Mouse (Mus musculus) kidney, postnatal 10 days (tissue): Measurements from ENCODE around the gene Pmvk.
"Not testable (repeated sequence)": the region's sequence is repeated elsewhere in the genome, so short reads cannot be mapped to it uniquely, and the experiment has no call there.

Experiments
- DNase-seq: peaks from one replicate; pipeline ENCODE4 v3.0.0; 2021; ENCODE audit warnings: mixed read lengths

Gene Pmvk

DNA sequence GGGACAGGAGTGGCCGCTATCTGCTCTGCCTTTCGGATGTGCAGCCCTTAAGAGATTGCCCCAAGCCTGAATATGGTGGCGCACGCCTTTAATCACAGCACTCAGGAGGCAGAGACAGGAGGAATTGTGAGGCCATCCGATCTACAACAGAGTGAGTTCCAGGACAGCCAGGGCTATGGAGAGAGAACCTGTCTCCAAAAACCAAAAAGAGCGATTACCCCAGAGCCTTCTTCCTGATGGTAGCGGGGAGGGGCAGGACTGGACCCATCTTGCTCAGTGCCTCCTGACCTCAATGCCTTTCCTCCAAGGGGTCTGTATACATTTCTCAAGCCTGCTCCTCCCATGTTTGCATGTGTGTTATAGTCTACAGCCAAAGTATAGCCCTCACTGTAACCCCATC is 25.3 kb upstream of the Pmvk start:
- not testable (repeated sequence) for DNase-seq

DNA sequence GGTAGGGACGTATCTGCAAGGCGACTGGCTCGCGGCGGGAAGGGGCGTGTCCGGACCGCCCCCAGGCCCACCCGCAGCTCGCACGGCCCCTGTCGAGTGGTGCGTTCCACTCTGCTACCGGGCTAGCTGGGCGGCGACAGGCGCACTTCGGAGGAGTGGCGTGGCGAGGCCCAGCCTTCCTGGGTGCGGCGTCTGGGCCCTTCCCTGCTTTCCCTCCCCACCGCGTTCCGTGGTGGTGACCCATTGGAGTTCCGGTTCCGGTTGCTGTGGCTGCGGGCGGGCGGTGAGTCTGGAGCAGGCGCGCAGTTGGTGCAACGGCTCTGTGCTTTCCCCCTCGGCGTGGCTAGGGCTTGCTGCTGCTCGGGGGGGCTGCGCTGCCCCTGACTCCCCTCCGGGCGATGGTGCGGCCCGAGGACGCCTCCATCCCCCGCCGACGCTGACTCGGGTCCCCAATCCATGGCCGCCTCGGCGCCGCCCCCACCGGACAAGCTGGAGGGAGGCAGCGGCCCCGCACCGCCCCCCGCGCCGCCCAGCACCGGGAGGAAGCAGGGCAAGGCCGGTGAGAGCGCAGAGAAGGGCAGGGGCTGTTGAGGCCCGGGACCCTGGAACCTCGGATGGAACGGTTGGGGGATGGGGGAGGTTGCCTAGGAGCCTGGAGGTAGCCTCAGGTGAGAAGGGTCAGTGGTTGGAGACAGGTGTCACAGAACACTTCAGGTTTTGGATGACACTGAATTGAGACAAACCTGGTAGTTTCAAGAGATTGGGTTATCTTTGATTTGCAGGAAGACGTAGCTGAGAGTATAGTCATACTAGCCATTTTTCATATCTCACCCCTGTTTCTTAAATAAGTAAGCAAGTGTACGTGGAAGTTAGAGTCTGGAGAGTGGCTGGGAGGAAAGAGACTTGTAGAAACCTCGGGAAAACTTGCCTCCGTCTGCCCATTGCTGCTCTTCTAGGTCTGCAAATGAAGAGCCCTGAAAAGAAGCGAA is 23.9 kb upstream of the Pmvk start, which contains the start of gene Pygo2:
Gene Pygo2 (plus strand): TSS at position 44 of the 989 bp plus-strand sequence.
- DNase-seq, result peak; percentile 97

DNA sequence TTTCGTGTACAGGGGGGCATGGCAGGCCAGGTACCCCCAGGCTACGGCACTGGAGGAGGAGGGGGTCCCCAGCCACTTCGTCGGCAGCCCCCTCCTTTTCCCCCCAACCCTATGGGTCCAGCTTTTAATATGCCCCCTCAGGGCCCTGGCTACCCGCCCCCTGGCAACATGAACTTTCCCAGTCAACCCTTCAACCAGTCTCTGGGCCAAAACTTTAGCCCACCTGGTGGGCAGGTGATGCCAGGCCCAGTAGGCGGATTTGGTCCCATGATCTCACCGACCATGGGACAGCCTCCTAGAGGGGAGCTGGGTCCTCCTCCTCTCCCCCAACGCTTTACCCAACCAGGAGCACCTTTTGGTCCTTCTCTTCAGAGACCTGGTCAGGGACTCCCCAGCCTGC is 21.7 kb upstream of the Pmvk start:
- no peak for DNase-seq

DNA sequence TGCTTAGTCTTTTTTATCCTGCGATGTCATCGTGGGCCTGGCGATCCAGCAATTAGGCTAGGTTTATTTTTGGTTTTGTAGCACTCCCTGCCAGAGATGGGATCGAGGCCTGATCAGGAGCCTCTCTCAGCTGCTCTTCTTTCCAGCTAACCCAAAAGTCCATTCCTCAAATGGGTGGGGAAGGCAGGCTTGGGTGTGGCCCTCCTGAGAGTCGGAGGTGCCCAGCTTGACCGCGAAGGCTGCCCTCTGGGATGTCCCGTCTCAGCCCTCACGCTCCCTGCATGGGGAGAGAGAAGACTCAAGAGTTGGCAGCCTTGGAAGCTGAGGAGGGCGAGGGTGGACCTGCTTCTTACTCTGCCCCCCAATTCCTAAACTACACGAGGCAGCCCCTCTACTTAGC is 19.8 kb upstream of the Pmvk start:
- DNase-seq, result no peak

DNA sequence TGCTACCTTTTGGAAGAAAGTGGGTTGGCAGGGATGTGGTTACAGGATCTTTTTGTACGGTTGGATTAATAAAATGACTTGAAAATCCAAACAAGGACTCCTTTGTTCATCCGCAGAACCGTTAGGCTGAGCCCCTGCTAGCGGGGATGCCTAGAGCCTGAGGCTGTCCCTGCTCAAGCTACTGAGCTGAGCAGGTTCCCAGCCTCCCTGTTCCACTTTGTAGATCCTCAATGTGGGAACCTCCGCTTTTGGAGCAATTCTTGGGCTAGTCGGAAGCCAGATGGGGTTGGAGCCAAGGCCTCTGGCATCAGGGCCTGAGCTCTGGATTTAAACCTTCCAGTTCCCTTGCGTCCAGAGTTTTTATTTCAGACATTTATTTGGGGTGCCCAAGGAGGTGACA is 19.3 kb upstream of the Pmvk start:
- no peak for DNase-seq

DNA sequence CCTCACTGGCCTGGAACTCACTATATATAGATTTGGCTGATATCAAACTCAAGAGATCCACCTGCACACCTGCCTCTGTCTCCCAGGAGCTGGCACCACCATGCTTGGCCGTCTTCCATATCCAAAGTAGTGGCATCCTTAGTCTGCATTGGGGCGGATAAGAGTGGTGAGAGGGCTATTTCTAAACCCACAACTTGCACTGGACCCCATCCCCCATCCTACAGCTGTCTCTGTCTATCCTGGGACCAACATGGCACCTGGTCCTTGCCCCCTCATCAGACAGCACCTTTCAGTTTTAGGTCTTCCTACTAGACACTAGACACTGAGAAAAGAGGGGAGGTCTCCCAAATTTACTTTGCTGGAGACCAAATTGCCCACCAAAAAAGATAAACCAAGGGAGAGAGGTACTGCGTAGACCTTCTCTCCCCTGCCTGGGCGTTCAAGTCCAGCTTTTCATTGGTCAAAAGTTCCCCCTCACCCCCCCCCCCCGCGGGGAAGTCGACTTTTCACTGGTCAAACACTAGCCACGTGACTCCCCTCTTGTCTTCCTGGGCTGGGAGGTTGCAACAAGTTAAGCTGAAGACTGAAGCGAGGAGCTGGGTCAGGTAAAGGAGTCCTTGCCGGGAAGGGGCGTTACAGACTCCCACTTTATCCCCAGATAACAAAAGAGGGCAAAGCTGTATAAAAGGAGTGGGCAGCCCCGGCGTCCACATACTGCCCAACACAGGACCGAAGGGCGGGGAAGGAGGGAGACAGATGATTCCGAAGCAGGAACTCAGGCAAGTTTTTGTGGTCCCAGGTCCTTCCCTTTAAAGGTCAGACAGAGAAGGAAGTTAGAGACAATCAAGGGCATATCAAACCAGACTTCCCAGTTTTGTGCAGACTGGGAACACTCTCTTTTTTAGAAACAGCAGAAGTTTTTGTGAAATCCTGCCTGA is 17.9 kb upstream of the Pmvk start, which contains the start of gene Pbxip1:
Gene Pbxip1 (plus strand): TSS at position 531 of the 938 bp plus-strand sequence.
- DNase-seq, result peak; percentile 82

DNA sequence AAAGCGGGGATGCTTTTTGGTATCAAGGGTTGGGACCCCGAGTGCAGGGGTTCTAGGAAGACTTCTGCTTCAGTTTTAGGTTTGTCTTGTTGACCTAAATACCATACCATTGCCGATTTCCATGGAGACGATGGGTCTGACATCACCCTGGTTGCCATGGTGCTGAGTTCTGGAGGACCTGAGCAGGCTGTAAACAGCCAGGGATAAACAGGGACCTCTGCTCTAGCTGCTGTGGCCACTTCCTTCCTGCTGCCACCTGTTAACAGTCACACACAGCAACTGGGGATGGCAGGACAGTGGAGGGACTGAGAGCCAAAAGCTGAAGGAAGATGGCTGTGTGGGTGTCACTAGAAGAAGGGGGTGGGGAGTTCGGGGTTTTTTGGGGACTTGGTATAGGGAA is 17.1 kb upstream of the Pmvk start:
- peak; percentile 54 for DNase-seq

DNA sequence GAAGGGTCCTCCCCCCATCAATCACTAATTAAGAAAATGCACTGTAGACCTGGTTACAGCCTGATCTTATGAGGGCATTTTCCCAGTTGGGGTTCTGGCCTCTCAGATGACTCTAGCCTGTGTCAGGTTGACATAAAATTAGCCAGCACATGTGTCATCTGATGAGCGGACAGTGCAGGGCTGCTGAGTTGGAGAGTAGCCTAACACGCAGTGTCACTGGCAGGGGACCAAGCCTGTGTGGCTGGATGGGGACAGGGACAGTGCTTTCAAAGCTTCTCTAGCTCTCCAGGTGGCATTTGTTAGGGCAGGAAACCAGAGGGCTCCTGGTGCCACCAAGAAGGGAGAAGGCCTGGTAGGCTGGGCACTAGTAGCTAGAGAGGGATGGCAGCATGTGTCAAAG is 13.7 kb upstream of the Pmvk start:
- DNase-seq, result no peak

DNA sequence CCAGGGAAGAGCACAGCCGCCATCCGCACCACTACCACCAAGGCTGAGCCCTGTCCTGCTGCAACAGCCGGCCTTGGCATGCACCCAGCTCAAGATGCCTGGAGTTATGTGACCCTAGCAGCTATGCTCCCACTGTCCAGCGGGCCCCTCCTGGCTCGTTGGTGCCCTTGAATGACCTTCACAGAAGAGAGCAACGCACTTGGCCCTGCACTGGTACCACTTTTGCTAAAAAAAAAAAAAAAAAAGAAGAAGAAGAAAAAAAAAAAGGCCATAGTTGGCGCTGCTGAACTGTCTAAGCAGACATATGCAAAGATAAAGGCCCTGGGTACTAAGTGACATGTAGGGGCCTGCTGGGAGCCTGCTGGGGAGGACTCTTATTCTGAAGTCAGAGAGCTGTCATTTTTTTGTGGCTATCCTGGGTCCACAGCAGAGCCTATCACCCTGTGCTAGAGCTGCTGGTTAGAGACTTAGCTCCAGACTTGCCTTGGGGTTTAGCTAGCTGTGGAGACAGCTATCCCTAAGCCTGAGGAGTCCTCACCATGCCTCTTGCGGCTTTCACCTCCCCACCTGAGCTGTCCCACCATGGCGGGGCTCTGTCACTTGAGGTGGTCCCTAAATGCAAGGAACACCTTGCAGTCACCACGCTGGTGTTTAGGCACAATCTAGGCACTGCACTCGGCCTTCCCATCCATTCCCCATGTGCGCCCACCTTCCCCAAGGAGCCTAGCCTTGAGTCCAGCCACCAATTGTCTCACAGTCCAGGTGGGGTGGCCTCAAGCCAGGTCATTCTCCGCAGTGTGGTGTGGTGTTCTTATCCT is 5.4 kb upstream of the Pmvk start:
- peak; percentile 82 for DNase-seq

DNA sequence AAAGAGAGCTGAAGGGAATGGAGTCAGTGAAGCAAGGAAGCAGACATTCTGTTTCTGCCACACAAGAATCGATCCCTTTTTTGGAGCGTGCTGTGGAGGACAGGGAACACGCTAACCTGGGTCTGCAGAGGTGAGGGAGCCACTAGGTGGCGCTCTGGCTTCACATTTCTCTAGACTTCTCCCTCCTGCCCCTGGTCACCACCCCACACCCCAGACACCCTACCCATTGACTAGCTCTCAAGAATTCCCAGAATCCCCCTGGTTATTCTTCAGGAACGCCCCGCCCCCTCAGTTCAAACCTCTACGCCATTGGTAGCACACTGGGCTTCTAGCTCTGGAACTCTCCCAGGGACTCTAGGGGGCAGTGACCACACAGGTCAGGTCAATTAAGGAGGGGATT is 4.8 kb upstream of the Pmvk start:
- DNase-seq, result peak; percentile 85

DNA sequence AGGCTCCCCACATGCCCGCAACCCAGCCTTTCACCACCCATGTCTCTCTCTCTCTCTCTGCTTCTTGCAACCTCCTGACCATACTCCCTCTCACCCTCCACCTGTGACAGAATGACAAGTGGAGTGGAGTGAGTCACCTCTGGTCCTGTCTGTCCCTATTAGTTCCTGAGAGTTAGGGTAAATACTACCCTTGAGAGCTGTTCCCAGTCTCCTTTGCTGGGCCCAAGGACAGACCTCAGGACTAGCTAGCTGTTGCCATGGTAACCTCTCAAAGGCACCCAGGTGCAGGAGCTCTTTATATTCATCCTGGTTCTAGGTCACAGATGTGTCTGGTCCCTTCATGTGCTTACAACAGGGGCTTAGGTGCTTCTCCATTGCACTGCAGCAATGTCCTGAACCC is 2.4 kb upstream of the Pmvk start:
- DNase-seq, result no peak

DNA sequence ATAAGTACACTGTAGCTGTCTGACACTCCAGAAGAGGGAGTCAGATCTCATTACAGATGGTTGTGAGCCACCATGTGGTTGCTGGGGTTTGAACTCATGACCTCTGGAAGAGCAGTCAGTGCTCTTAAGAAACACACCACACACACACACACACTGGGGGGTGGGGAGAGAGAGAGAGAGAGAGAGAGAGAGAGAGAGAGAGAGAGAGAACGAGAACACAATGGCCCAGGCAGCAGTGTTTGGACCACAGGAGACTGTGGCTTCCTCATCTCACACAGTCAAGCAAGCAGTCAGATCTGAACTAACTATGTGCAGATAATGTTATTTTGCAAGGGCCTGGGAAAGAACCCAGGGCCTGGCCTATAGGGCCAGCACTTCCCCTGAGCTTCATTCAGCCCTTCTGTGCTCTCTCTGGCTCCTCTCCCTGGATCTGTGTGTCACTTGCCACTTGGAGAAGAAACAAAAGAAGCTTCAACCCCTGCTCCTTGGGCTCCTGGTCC is 1.5 kb downstream of the Pmvk start:
- DNase-seq, result no peak

DNA sequence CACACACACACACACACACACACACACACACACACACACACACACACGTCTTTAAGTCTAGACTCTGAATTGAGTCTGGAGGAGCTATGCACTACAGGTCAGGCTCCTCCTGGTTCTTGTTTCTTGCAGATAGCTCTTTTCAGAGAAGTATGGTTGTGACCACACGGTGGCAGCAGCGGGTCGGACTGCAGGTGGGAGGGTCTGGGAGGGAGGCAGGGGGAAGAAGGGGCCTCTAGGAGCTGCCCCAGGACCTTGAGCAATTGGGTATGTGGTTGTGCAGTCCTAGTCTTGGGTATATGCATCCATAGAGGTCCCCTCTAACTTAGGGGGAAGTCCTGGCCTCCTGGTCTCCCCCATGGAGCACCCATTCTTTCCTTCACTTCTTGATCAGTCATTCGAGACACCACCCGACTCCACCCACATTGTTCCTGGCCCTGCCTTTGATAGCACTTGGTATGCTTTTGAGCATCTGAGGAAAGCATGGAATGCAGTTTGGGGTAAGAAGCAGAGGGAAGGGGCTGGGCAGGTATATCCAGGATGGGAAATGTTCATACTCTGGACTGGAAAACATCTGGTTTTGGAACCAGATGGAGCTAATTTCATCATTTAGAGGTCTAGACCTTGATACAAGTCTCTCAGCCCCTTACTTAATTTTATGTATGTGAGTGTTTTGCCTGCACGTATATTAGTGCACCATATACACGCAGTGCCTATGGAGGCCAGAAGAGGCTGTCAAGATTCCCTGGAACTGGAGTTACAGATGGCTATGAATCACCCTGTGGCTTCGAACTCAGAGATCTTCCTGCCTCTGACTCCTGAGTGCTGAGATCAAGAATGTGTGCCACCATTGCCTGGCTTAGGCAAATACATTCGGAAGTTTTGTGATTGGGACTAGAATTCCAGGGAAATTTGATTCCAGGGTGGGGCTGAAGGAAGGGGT is 2.7 kb downstream of the Pmvk start:
- peak; percentile 83 for DNase-seq

DNA sequence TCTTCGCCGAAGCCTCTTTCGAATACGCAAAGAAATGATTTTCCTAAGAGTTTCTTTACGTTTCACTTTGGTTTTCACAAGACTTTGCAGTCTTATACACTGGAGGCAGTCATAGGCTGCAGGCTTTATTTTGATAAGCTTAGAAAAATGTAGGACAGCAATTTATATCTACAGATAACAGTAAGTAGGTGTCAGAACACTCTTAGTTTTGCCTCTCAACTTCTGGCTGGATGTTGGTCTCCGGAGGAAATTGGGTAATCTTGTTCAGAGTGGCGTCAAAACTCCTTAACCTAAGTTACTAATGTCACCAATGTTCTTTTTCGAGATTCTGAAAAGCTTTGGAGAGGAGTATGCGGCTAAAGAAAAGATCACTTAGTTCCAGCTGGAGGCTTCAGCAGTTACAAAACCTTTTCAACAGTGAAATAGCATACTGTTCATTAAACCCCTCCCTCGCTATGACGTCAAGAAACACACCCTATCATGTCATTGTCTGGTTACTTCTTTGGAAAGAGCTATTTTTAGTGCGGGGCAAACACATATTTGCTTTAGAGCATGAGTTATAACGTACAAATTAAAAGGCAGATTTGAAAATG is 4.1 kb downstream of the Pmvk start:
- peak; percentile 53 for DNase-seq

DNA sequence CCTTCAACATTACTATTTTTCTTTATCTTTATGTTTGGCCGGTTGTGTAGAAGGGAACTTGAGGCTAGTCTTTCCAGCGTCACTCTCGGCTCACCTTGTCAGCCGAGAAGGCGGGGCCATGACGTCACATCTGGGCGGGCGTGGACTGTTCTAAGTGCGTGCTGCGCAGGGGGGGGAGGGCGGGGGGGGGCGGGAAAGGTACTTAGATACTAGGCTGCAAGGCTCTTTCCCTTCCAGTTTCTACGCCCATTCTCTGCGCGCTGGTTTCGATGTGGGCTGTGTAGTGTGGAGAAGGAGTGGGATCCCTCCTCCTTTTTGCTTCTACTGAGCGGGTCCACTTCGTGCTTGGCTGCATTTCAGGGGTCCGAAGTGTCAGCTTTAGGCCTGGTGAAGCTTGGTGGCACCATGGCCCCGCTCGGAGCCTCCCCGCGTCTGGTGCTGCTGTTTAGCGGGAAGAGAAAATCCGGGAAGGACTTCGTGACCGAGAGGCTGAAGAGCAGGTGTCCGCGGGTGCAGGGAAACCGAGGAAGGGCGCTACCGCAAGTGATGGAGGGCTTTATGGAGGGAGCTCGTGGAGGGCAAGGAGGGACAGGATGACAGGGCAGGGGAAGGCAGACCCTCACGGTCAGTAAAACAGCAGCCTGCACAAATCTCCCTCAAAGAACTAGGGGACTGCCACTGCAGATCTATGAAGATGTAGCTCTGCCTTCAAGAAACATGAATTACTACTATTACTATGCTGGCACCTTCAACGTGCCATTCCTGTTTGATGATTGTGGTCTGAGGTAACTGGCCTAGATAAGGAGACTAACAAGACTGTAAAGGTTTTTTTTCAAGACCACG is 4.8 kb downstream of the Pmvk start:
- DNase-seq, result peak; percentile 97

DNA sequence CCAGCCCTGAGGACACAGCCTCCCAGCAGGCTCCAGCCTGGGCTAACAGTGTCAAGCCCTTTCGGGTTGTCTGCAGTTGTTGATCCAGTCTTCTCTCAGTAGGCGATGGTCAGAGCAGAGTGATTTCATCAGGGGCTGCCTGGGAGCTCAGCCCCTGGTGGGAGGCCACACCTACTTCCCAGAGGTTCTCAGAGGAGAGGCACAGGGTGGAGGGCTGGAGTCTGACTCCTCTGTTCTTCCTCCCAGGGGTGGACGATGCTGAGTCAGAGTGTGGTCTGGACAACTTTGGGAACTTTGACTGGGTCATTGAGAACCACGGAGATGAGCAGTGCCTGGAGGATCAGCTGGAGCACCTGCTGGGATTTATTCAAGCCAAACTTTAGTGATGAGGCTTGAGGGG is 13.9 kb downstream of the Pmvk start:
- no peak for DNase-seq

DNA sequence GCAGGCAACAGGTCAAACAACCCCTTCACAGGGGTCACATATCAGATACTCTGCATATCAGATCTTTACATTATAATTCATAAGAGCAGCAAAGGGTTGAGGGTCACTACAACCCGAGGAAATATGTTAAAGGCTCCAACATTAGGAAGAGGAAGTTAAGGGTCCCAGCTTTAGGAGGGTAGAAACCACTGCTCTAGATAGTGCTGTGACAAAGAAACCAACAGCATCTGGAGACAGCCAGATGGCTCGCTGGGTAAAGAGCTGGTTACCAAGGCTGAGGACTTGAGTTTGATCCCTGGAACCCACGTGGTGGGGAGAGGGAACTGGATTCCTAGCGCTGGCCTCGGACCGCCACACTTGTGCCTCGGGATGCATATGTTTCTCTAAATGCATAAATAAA is 17.9 kb downstream of the Pmvk start:
- DNase-seq, result no peak

DNA sequence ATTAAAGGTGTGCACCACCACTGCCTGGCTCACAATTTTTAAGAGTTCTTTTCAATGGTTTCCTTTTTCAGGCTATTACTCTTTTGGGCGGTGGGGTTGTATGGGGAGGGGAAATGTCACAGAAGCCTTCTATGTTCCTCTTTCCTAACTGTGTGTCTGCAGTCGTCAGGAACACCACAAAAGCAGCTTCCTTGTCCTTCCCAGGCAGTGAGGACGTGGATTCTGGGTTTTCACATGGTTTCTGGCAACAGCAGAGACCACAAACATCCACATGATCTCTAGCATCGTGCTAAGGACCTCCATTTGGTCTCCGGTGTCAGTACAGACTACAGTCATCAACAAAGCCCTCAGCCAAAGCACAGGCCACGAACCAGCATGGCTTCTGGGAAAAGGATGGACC is 19.5 kb downstream of the Pmvk start:
- DNase-seq, result no peak

DNA sequence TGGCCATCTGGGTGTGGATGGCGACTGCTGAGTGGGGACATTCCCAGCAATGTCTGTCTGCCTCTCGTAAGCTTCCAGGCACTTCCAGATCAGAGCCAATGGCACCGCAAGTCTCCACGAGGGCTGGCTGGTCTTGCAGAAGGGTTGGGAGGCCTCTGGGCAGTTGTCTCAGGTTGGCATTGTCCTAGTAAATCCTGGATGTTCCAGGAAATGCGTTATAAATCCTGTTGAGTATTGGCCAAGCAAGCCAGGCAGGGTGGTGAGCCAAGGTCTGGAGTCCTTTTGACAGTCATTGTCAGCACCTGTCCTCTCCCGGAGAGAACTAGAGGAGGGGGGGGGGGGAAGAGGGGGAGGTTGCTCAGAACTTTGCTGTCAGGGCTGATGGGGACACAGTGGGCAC is 24.7 kb downstream of the Pmvk start:
- no peak for DNase-seq

DNA sequence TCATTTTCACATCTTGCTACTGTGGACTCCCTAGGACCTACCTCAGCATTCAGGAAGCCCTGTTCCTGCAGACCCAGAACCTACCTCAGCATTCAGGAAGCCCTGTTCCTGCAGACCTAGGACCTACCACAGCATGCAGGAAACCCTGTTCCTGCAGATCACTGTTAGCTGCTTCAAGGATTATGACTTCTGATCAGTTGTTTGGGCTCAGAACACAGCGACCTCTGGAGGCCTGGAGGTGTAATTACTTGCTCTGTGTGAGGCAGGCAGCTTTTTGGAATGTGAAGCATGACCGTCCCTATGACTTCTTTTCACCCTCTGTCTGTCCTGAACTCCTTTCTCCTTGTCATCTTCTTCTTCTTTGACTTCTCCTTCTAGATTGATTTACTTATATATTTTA is 27.1 kb downstream of the Pmvk start:
- DNase-seq, result peak; percentile 40
